In the genomic region with DNA sequence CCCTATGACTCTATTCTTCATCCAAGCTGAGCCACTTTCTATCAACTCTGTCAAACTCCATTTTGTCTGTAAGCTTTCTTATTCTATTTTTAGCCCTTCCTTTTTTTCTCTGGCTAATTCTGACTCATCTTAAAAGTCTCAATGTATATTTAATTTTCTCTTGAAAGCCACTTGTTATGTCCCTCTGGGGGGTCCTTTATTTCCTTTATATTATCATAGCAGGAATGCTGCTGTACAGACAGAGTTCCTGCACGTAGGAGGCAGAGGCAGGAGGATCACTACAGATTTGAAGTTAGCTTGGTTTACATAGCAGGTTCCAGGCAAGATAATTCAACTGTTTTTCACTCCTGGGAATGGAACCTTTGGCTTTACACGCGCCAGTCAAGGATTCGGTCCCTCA, we compare ENCODE assay signal across 38 mouse cellular contexts. TPM values are rescaled to one million over a fixed set of nuclear protein-coding genes. Genes with fewer than 3 reads are reported as not detected.
"Had no signal": no experiment of that assay in that cellular context is flagged by ENCODE, and none has a peak within 500 bp of the region (broad histone marks: within the 10 kb centered on the region; RNA-seq: fewer than 3 reads in every experiment).

No protein-coding gene starts in this region.

- H3K4me1 ChIP-seq: hindbrain, embryonic 12.5 days; intestine, embryonic 15.5 days; limb, embryonic 12.5 days had no signal

- H3K27me3 ChIP-seq: heart, embryonic 15.5 days; hindbrain, embryonic 12.5 days; hindbrain, embryonic 15.5 days; intestine, embryonic 15.5 days; limb, embryonic 12.5 days had no signal

- H3K27ac ChIP-seq: heart, adult 2 months; heart, embryonic 13.5 days; heart, embryonic 15.5 days; hindbrain, embryonic 10.5 days; hindbrain, embryonic 12.5 days; hindbrain, embryonic 15.5 days; hindbrain, postnatal 0 days; intestine, embryonic 15.5 days; kidney, embryonic 15.5 days; kidney, postnatal 0 days; limb, embryonic 10.5 days; limb, embryonic 12.5 days; liver, embryonic 13.5 days; liver, embryonic 15.5 days had no signal

- H3K36me3 ChIP-seq: heart, embryonic 13.5 days; heart, embryonic 15.5 days; hindbrain, embryonic 10.5 days; hindbrain, embryonic 12.5 days; hindbrain, embryonic 15.5 days; intestine, embryonic 15.5 days; kidney, embryonic 15.5 days; limb, embryonic 10.5 days; limb, embryonic 12.5 days; liver, embryonic 13.5 days; liver, embryonic 15.5 days had no signal

- H3K9ac ChIP-seq: heart, embryonic 13.5 days; heart, embryonic 15.5 days; hindbrain, embryonic 12.5 days; hindbrain, embryonic 15.5 days; intestine, embryonic 15.5 days; kidney, embryonic 15.5 days; limb, embryonic 12.5 days; liver, embryonic 13.5 days; liver, embryonic 15.5 days; liver, postnatal 0 days had no signal

- ATAC-seq: hindbrain, postnatal 0 days; intestine, embryonic 15.5 days; liver, postnatal 0 days had no signal

- H3K9me3 ChIP-seq: heart, embryonic 13.5 days; heart, embryonic 15.5 days; hindbrain, embryonic 10.5 days; hindbrain, embryonic 12.5 days; hindbrain, embryonic 15.5 days; intestine, embryonic 15.5 days; kidney, embryonic 15.5 days; limb, embryonic 10.5 days; limb, embryonic 12.5 days; liver, embryonic 13.5 days; liver, embryonic 15.5 days had no signal

- H3K4me3 ChIP-seq: heart, adult 2 months; heart, embryonic 13.5 days; heart, embryonic 15.5 days; hindbrain, embryonic 10.5 days; hindbrain, embryonic 12.5 days; hindbrain, embryonic 15.5 days; intestine, embryonic 15.5 days; kidney, embryonic 15.5 days; limb, embryonic 10.5 days; limb, embryonic 12.5 days; liver, embryonic 13.5 days; liver, embryonic 15.5 days had no signal

- DNase-seq: gastrocnemius, postnatal 14 days; gastrocnemius, postnatal 36 days; heart, adult 11 months; heart, adult 2 months; heart, postnatal 4 days; kidney, adult 11 months; kidney, adult 2 months; kidney, adult 9 months; kidney, postnatal 14 days; kidney, postnatal 36 days; layer of hippocampus, adult 9-11 months; layer of hippocampus, postnatal 36 days; liver; liver, embryonic 13.5 days; liver, postnatal 0 days had no signal

RNA-seq across cellular contexts. Expression of a gene that starts 31.5 kb away (rescaled TPM):
- total RNA-seq: gastrocnemius, adult 18-20 months; gastrocnemius, adult 8-10 months; gastrocnemius, postnatal 14 days; gastrocnemius, postnatal 36 days; hindbrain, postnatal 0 days; layer of hippocampus, adult 18-20 months; layer of hippocampus, adult 8-10 months; layer of hippocampus, postnatal 14 days; layer of hippocampus, postnatal 36 days; left cerebral cortex, adult 18-20 months; left cerebral cortex, adult 8-10 months; left cerebral cortex, postnatal 14 days; left cerebral cortex, postnatal 36 days had no signal
- polyA plus RNA-seq: heart, embryonic 13.5 days; heart, postnatal 0 days; hindbrain, embryonic 10.5 days; hindbrain, embryonic 12.5 days; hindbrain, embryonic 15.5 days; hindbrain, postnatal 0 days; kidney, embryonic 15.5 days; kidney, postnatal 0 days; limb, embryonic 10.5 days; limb, embryonic 12.5 days; liver, embryonic 11.5 days; liver, embryonic 15.5 days had no signal
